Mouse (Mus musculus) ES-Bruce4 (cell line): ENCODE data around the gene Sox5. TPM values are rescaled to one million over a fixed set of nuclear protein-coding genes. Genes with fewer than 3 reads are reported as not detected.

ENCODE experiments used
- H3K27ac ChIP-seq: 2 replicates; pipeline ENCODE4 v1.5.1; 2012; ENCODE audit warnings: low read length, inconsistent platforms; ENCODE audit not compliant: insufficient read depth
- H3K27me3 ChIP-seq: 2 replicates; pipeline ENCODE4 v1.6.1; 2012; ENCODE audit warnings: mild to moderate bottlenecking, low read length, inconsistent platforms; ENCODE audit not compliant: control insufficient read depth, poor library complexity, insufficient read depth, severe bottlenecking
- H3K36me3 ChIP-seq: 2 replicates; pipeline ENCODE4 v1.6.1; 2012; ENCODE audit warnings: inconsistent platforms, mild to moderate bottlenecking, low read length, moderate library complexity; ENCODE audit not compliant: control insufficient read depth, poor library complexity, insufficient read depth, severe bottlenecking
- H3K4me1 ChIP-seq: one replicate; pipeline ENCODE4 v1.8.1; 2011; ENCODE audit warnings: low read length; ENCODE audit not compliant: control insufficient read depth, insufficient read depth
- H3K4me3 ChIP-seq: 2 replicates; pipeline ENCODE4 v1.5.1; 2011; ENCODE audit warnings: low read depth, mild to moderate bottlenecking, low read length
- H3K9ac ChIP-seq: 2 replicates; pipeline ENCODE4 v1.6.1; 2012; ENCODE audit warnings: low read depth, mild to moderate bottlenecking, inconsistent platforms; ENCODE audit not compliant: poor library complexity, severe bottlenecking
- H3K9me3 ChIP-seq: replicated peaks from 2 replicates; pipeline ENCODE4 v1.6.1; 2012; ENCODE audit warnings: mild to moderate bottlenecking, low read length, inconsistent platforms; ENCODE audit not compliant: control insufficient read depth, poor library complexity, insufficient read depth, severe bottlenecking
- CTCF ChIP-seq: IDR thresholded peaks from one replicate; pipeline ENCODE4 v1.8.1; 2011; ENCODE audit warnings: low read depth, low read length
- EP300 ChIP-seq: IDR thresholded peaks from 2 replicates; pipeline ENCODE4 v1.6.1; 2011; ENCODE audit warnings: low read depth, low read length; ENCODE audit not compliant: insufficient read depth
- POLR2A ChIP-seq: IDR thresholded peaks from one replicate; pipeline ENCODE4 v1.8.1; 2011; ENCODE audit warnings: low read length; ENCODE audit not compliant: insufficient read depth
- polyA plus RNA-seq: library from polyadenylated mRNA; stranded (reverse); fragments of >200 nt; gene quantifications from 2 replicates; pipeline ENCODE4 v1.2.4, GENCODE M21; 2011; ENCODE audit warnings: low read depth; ENCODE audit not compliant: missing spikeins, insufficient read depth, insufficient read length

Sox5 gene
- polyA plus RNA-seq, 1 experiment: not detected

DNA sequence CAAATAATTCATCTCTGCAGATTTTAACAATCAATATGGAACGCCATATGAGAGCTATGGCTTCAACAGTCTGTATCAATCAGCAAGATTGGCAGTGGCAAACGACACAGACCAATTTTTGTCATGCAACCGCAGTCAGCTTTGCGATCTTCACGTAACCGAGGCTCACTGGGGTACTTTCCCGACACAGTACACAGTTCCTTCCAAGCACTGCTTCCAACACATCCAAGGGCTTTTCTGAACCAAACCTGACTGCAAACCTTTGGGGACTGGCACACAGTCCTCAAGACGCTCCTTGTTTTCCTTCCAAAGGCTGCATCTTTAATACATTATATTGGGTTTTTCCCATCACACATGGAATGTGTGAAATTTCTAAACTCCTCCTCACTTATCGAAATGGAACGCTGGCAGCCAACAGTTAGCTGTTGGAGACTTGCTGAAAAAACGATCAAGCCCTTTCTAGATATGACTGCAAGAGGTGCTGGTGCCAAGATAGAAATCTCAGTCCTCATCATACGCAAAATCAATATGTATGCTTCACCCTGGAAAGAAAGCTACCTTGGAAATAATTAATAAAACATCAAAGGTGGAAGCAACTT is 474.1 kb downstream of the Sox5 start:
- Histone ChIP-seq H3K27me3 (no peaks in the 10 kb centered on the region), H3K4me3 (no peak overlapping the region), H3K4me1 (no peaks in the 10 kb centered on the region), H3K9ac (no peak overlapping the region), H3K9me3 (peaks cover 3% of the 10 kb centered on the region; the same call in 1 of the 2 replicates), H3K36me3 (no peaks in the 10 kb centered on the region), H3K27ac (no peak overlapping the region)
- no peak for TF ChIP-seq EP300
- TF ChIP-seq CTCF: no peak
- no peak for TF ChIP-seq POLR2A

DNA sequence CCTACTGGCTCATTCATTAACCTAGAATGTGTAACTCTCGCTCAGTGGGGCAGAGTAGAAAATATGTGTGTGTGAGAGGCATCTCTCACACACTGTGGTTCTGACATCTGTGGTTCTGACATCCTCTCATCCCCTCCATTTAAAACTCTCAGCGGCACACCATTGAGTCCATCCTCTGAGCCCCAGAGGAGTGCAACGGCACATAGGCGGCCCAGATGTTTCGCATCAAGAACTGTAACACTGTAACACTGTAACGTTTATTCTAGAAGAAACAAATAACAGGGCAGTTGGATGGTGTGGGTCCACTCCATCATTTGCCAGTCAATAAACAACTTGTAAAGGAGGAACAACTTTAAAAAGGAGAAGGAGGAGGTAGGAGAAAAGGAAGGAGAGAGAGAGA is 479.0 kb downstream of the Sox5 start:
- TF ChIP-seq CTCF (no peak), EP300 (no peak), POLR2A (no peak)
- H3K27me3 ChIP-seq: no peaks in the 10 kb centered on the region

DNA sequence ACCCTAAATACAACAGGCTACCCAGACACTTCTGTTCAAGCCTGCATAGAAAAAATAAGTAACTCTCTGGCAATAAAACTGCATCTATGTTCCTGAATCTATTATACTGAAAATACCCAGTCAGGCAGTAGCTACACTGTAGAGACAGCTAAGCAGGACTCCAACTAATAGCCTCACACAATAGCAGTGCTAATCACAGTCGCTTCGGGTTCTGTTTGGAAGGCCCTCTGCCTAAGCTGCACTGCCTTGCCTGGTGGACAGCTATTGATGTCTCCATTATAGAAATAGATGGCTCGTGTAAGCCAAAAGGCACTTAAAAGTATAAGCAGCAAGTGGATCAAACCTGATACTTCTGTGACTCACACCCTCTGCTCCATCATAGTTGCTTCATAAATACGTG is 480.7 kb downstream of the Sox5 start:
- Histone ChIP-seq H3K27ac (no peak overlapping the region), H3K9ac (no peak overlapping the region), H3K4me1 (no peaks in the 10 kb centered on the region), H3K4me3 (no peak overlapping the region), H3K36me3 (no peaks in the 10 kb centered on the region), H3K27me3 (no peaks in the 10 kb centered on the region), H3K9me3 (peaks cover 3% of the 10 kb centered on the region; the same call in 1 of the 2 replicates)
- TF ChIP-seq EP300 (no peak), CTCF (no peak), POLR2A (no peak)

More for the DNA sequence above, 479.0 kb downstream of the Sox5 start:
- Histone ChIP-seq H3K4me1 (no peaks in the 10 kb centered on the region), H3K36me3 (no peaks in the 10 kb centered on the region), H3K9ac (no peak overlapping the region), H3K9me3 (0 out of 2 replicates have a peak, but pooled peaks cover 3% of the 10 kb centered on the region), H3K27ac (no peak overlapping the region), H3K4me3 (no peak overlapping the region)

GRCm38 (mm10) chr6:144299503-144299858 is 482.3 kb downstream of the Sox5 start:
- Histone ChIP-seq H3K27ac (no peak overlapping the region), H3K36me3 (no peaks in the 10 kb centered on the region), H3K27me3 (no peaks in the 10 kb centered on the region), H3K4me3 (no peak overlapping the region), H3K4me1 (no peaks in the 10 kb centered on the region), H3K9ac (no peak overlapping the region), H3K9me3 (peaks cover 10% of the 10 kb centered on the region; the same call in 1 of the 2 replicates)
- TF ChIP-seq EP300 (no peak), POLR2A (no peak), CTCF (no peak)

GRCm38 (mm10) chr6:144298641-144299502 is 482.9 kb downstream of the Sox5 start:
- Histone ChIP-seq H3K36me3 (no peaks in the 10 kb centered on the region), H3K27ac (no peak overlapping the region)
- TF ChIP-seq POLR2A (no peak), EP300 (no peak), CTCF (no peak)

DNA sequence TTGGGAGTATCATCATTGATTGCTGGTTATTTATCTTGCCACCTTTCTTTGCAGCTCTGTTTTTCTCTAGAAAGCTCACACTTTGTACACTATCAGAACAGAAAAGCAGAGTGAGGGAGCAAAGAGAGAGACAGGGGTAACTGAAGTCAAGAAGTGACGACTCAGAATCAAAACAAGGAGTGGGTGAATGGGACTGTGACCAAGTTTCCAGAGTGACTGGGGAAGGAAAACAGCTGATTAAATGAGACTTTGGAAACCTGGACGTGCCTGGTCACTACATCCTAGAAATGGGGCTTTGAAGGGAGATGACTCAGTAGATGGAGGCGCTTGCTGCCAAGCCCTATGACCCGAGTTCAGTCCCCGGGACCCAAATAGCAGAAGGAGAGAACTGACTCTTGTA is 483.9 kb downstream of the Sox5 start:
- Histone ChIP-seq H3K27me3 (no peaks in the 10 kb centered on the region), H3K9ac (no peak overlapping the region), H3K27ac (no peak overlapping the region), H3K9me3 (peaks cover 10% of the 10 kb centered on the region; the same call in 1 of the 2 replicates), H3K4me1 (no peaks in the 10 kb centered on the region), H3K36me3 (no peaks in the 10 kb centered on the region), H3K4me3 (no peak overlapping the region)
- TF ChIP-seq POLR2A (no peak), EP300 (no peak), CTCF (no peak)

More at GRCm38 (mm10) chr6:144298641-144299502, 482.9 kb downstream of the Sox5 start:
- Histone ChIP-seq H3K27me3 (no peaks in the 10 kb centered on the region), H3K9me3 (peaks cover 10% of the 10 kb centered on the region; the same call in 1 of the 2 replicates), H3K4me3 (no peak overlapping the region), H3K9ac (no peak overlapping the region), H3K4me1 (no peaks in the 10 kb centered on the region)
